Mouse (Mus musculus) adrenal gland, adult 18-20 months (tissue): ENCODE measurements around the gene Bpifa6. TPM values are rescaled to one million over a fixed set of nuclear protein-coding genes. Genes with fewer than 3 reads are reported as not detected.
"Not testable (repeated sequence)": the region's sequence is repeated elsewhere in the genome, so short reads cannot be mapped to it uniquely, and the experiment has no call there.

Source experiments
- DNase-seq, 2 experiments: peaks; one replicate each; pipeline ENCODE4 v3.0.0; 2021 to 2022; ENCODE audit warnings: low spot score in 2 of 2
- total RNA-seq, 2 experiments: library from RNA; stranded (reverse); gene quantifications; 1 replicate in 1 of 2; 2 replicates in 1 of 2; pipeline ENCODE4 v1.2.3; 2021

Bpifa6 gene
- total RNA-seq, 2 experiments from 2014 or later, result not detected

DNA sequence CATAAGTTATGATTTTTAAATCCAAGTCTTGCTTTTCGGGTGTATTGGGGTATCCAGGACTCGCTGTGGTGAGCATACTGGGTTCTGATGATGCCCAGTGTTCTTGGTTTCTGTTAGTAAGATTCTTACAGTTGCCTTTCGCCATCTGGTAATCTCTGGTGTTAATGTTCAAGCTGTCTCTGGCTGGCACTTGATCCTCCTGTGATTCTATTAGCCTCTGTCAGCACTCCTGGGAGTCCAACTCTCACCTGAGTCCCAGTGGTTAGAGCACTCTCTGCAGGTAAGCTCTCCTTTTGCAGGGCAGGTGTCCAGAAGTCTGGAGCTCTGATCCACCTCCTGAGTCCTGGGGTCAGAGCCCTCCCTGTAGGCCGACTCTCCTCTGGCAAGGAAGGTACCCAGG, 49.9 kb downstream of the Bpifa6 start:
- not testable (repeated sequence) for DNase-seq

DNA sequence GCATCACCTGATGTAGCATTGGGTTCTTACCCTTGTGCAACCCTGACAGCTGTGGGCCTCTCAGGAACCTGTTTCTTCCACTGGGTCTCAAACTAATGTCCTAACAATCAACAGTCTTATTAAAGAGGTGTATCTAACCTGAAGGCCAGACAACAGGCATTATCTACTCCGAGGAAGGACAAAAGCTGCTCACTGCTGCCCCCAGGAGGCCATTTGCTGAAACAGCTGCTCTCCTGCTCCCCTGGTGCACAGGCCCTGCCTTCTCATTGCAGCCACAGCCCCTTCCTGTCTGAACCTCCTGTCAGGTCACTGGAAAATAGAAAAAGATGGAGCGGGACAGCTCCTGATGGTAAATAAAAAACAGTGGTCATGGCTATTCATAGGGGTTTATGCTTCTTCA, 64.2 kb downstream of the Bpifa6 start:
- peak; percentile 44 to 57 for DNase-seq

DNA sequence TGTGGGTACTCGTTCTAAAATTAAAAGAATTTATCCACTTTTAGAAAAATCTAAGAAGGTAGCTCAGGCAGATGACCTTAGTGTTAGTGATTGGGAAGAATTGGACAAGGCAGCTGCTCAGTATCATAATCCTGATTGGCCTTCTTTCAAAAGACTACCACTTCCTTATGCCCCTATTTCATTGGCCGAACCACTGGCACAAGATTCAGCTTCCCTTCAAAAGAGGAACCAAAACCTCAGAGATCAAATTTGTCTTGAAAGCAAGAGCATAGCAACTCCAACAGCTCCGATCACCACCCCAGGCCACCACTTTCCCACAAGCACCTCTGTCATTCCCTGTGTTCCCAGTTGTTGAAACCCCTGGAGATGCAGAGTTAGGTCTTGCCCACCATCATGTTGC, 70.0 kb downstream of the Bpifa6 start:
- DNase-seq, result no peak

Other genes starting within 250 kb of the Bpifa6 start
- gene Mapre1, start 233.7 kb upstream of the Bpifa6 start, total RNA-seq, result 10 to 100 TPM; 92.5 to 98.8 TPM
- under 1 TPM; 0.20 to 0.26 TPM for gene Efcab8, start 195.0 kb upstream of the Bpifa6 start, total RNA-seq
- gene Sun5, start 103.9 kb upstream of the Bpifa6 start, total RNA-seq, result not detected
- gene Bpifb2, start 99.9 kb upstream of the Bpifa6 start, total RNA-seq, result under 1 TPM in 1 of 2 experiments, not detected in 1; 0.17 TPM
- gene Bpifb6, start 74.6 kb upstream of the Bpifa6 start, total RNA-seq, result 1 to 10 TPM in 1 of 2 experiments, not detected in 1; 8.5 TPM
- not detected for gene Bpifb3, start 56.7 kb upstream of the Bpifa6 start, total RNA-seq
- not detected for gene Bpifb4, start 36.7 kb upstream of the Bpifa6 start, total RNA-seq
- gene Bpifa2, start 33.3 kb downstream of the Bpifa6 start, total RNA-seq, result not detected
- gene Bpifa3, start 155.4 kb downstream of the Bpifa6 start, total RNA-seq, result not detected
- under 1 TPM in 1 of 2 experiments, not detected in 1; 0.35 TPM for gene Bpifa1, start 167.9 kb downstream of the Bpifa6 start, total RNA-seq
- gene Bpifa5, start 187.7 kb downstream of the Bpifa6 start, total RNA-seq, result not detected
- not detected for gene Bpifb1, start 215.9 kb downstream of the Bpifa6 start, total RNA-seq
- gene Bpifb5, start 248.8 kb downstream of the Bpifa6 start, total RNA-seq, result not detected